Mouse (Mus musculus) E14TG2a.4 (cell line): Measurements from ENCODE around the gene Aif1.
"Not testable (repeated sequence)": the region's sequence is repeated elsewhere in the genome, so short reads cannot be mapped to it uniquely, and the experiment has no call there.

ENCODE experiments used
- H3K27me3 ChIP-seq: 2 replicates; pipeline ENCODE4 v1.6.1; 2014; ENCODE audit warnings: low read length, control low read depth; ENCODE audit not compliant: insufficient read depth
- H3K36me3 ChIP-seq: 2 replicates; pipeline ENCODE4 v1.6.1; 2014; ENCODE audit warnings: low read length, control low read depth; ENCODE audit not compliant: insufficient read depth
- H3K4me1 ChIP-seq: replicated peaks from 2 replicates; pipeline ENCODE4 v1.6.1; 2014; ENCODE audit warnings: low read depth, low read length, control low read depth
- H3K4me3 ChIP-seq: replicated peaks from 2 replicates; pipeline ENCODE4 v1.5.1; 2014; ENCODE audit warnings: mild to moderate bottlenecking, low read length
- H3K9me3 ChIP-seq: 2 replicates; pipeline ENCODE4 v1.6.1; 2014; ENCODE audit warnings: low read length, control low read depth
- CTCF ChIP-seq: conservative IDR thresholded peaks from 2 replicates; pipeline ENCODE4 v1.5.1; 2014; ENCODE audit warnings: low read length
- NANOG ChIP-seq: IDR thresholded peaks from 2 replicates; pipeline ENCODE4 v1.6.1; 2014; ENCODE audit warnings: borderline replicate concordance, low read length, mixed read lengths
- POU5F1 ChIP-seq: IDR thresholded peaks from 2 replicates; pipeline ENCODE4 v1.6.1; 2014; ENCODE audit warnings: low read length, borderline replicate concordance

The Aif1 gene

GRCm38 (mm10) chr17:35125578-35125977, 50.3 kb downstream of the Aif1 start:
- Histone ChIP-seq H3K4me1 (peaks cover 48% of the 10 kb centered on the region), H3K9me3 (no peaks in the 10 kb centered on the region), H3K4me3 (peak overlapping the region; percentile 75; the same call in 1 of the 2 replicates), H3K27me3 (peaks cover 12% of the 10 kb centered on the region), H3K36me3 (peaks cover 29% of the 10 kb centered on the region)
- TF ChIP-seq NANOG, result no peak

- Histone ChIP-seq H3K27me3 (peaks cover 12% of the 10 kb centered on the region), H3K4me3 (0 out of 2 replicates have a peak overlapping the region, but pooled peaks have one; percentile 75), H3K36me3 (peaks cover 30% of the 10 kb centered on the region), H3K4me1 (peaks cover 48% of the 10 kb centered on the region), H3K9me3 (no peaks in the 10 kb centered on the region)
- no peak for TF ChIP-seq NANOG
- no peak for TF ChIP-seq CTCF
- TF ChIP-seq POU5F1, result no peak
Observed at GRCm38 (mm10) chr17:35125081-35125480, 50.8 kb downstream of the Aif1 start.

- Histone ChIP-seq H3K4me1 (peaks cover 52% of the 10 kb centered on the region), H3K27me3 (peaks cover 12% of the 10 kb centered on the region), H3K36me3 (peaks cover 37% of the 10 kb centered on the region)
- H3K4me3 ChIP-seq, H3K9me3 ChIP-seq: not testable (repeated sequence)
Observed at GRCm38 (mm10) chr17:35124261-35124896, 51.5 kb downstream of the Aif1 start.

GRCm38 (mm10) chr17:35123287-35123686, 52.6 kb downstream of the Aif1 start:
- Histone ChIP-seq H3K27me3 (peaks cover 12% of the 10 kb centered on the region), H3K36me3 (peaks cover 48% of the 10 kb centered on the region), H3K4me1 (peaks cover 59% of the 10 kb centered on the region)
- H3K9me3 ChIP-seq, H3K4me3 ChIP-seq: not testable (repeated sequence)

GRCm38 (mm10) chr17:35121871-35122303, 54.0 kb downstream of the Aif1 start, which contains the start of gene Csnk2b:
Gene Csnk2b (minus strand): TSS chr17:35122053.
- H3K4me1 ChIP-seq, result peaks cover 57% of the 10 kb centered on the region
- H3K9me3 ChIP-seq, result no peaks in the 10 kb centered on the region
- H3K36me3 ChIP-seq, result peaks cover 58% of the 10 kb centered on the region
- no peak for TF ChIP-seq NANOG
- no peak for TF ChIP-seq POU5F1
- TF ChIP-seq CTCF, result no peak
- peaks cover 5% of the 10 kb centered on the region for H3K27me3 ChIP-seq
- H3K4me3 ChIP-seq, result peak within 1 kb of the TSS; percentile 98

- Histone ChIP-seq H3K4me1 (peaks cover 55% of the 10 kb centered on the region), H3K9me3 (no peaks in the 10 kb centered on the region)
Observed at GRCm38 (mm10) chr17:35121143-35121799, 54.6 kb downstream of the Aif1 start, which contains the start of gene Gpank1. Gene Gpank1 (plus strand): TSS chr17:35121455.

More at GRCm38 (mm10) chr17:35121143-35121799, 54.6 kb downstream of the Aif1 start, which contains the start of gene Gpank1:
- peaks cover 63% of the 10 kb centered on the region for H3K36me3 ChIP-seq
- no peak for TF ChIP-seq POU5F1
- TF ChIP-seq CTCF, result no peak
- TF ChIP-seq NANOG, result no peak
- H3K4me3 ChIP-seq, result peak within 1 kb of the TSS; percentile 98
- no peaks in the 10 kb centered on the region for H3K27me3 ChIP-seq
